In the genomic region with DNA sequence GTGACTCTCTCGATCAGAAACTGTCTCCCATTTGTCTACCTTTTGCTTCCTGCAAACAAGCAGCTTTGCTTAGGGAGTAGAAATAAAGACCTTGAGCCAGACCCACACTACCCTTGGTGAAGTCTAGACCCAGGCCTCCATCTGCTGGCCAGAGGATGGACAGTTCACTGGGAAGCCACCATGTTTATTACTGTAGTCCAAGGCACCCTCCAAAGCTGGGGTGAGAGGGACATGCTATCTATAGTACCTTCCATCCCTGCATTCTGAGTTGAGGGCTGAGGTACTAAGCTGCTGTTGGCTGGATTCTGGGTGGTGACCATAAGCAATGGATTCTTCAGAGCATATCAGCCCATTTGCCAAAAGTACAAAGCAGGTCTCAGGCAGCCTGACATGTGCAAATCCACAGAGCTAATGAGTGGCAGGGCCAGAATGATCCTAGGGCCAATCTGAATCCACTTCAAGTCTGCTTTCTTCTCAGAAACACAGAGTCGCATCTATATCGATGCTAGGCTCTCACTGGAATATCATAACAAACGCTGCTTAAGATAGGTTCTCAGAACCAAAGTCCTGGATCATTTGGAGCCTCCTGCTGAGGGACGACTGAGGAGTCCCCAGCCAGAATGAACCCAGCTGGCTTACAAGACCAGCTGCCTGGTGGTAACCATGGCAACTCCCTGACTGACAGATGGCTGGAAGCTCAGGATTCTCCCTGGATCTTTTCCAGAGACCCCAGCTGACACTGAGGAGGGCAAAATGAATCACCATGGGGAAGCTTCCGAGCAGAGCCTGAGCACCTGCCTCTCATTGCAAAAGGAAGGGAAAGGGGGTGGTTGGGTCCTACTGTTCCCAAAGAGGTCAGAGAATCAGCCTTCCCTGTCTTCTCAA, we compare ENCODE assay signal across 9 mouse cellular contexts. TPM values are rescaled to one million over a fixed set of nuclear protein-coding genes. Genes with fewer than 3 reads are reported as not detected.
DNase-seq lines count a peak whose midpoint lies in the region; ATAC-seq lines count a peak whose summit lies in the region.
"Had no signal": no experiment of that assay in that cellular context is flagged by ENCODE, and none has a peak within 500 bp of the region (broad histone marks: within the 10 kb centered on the region; RNA-seq: fewer than 3 reads in every experiment).

No protein-coding gene starts in this region.

- no peak overlapping the region for H3K4me2 ChIP-seq in embryonic facial prominence, embryonic 13.5 days
- H3K4me2 ChIP-seq in intestine, embryonic 16.5 days (ENCODE audit: low read depth, low read length): no peak overlapping the region
- 0 out of 2 replicates have a peak overlapping the region, but pooled peaks have one; percentile 15 for H3K4me2 ChIP-seq in midbrain, embryonic 14.5 days (ENCODE audit: low read length)

- WGBS in embryonic facial prominence, embryonic 13.5 days: 25% methylated on average over 6 of the region's 6 CpGs
- 32% methylated on average over 6 of the region's 6 CpGs for WGBS in intestine, embryonic 16.5 days
- WGBS in midbrain, embryonic 14.5 days: 10% methylated on average over 6 of the region's 6 CpGs

- ATAC-seq in embryonic facial prominence, embryonic 13.5 days (ENCODE audit: insufficient number of reproducible peaks, insufficient read depth, low FRiP score, low TSS enrichment, low read depth): no peak
- peak; percentile 44; the same call in 1 of the 2 replicates for ATAC-seq in intestine, embryonic 16.5 days
- peak; percentile 89 for ATAC-seq in midbrain, embryonic 14.5 days (ENCODE audit: low FRiP score, low TSS enrichment)
- ATAC-seq in CD4-positive, CD25-positive, alpha-beta regulatory T cell, adult 4 months: no peak

- H3K36me3 ChIP-seq in embryonic facial prominence, embryonic 13.5 days: no peaks in the 10 kb centered on the region
- no peaks in the 10 kb centered on the region for H3K36me3 ChIP-seq in intestine, embryonic 16.5 days (ENCODE audit: control insufficient read depth, insufficient read depth, low read length)
- no peaks in the 10 kb centered on the region for H3K36me3 ChIP-seq in midbrain, embryonic 14.5 days (ENCODE audit: control insufficient read depth, insufficient read depth, low read length)

- H3K4me1 ChIP-seq in embryonic facial prominence, embryonic 13.5 days: peaks cover 43% of the 10 kb centered on the region
- peaks cover 3% of the 10 kb centered on the region; the same call in 1 of the 2 replicates for H3K4me1 ChIP-seq in intestine, embryonic 16.5 days (ENCODE audit: control insufficient read depth, insufficient read depth, low read length)
- peaks cover 42% of the 10 kb centered on the region for H3K4me1 ChIP-seq in midbrain, embryonic 14.5 days (ENCODE audit: control insufficient read depth, insufficient read depth, low read length)

- peak; percentile 16 for DNase-seq in testis, postnatal 14 days (ENCODE audit: low spot score)
- DNase-seq in testis, postnatal 10 days (ENCODE audit: low spot score): no peak
- peak; percentile 93 for DNase-seq in midbrain, embryonic 14.5 days
- DNase-seq in thymus, postnatal 25 days: no peak
- no peak for DNase-seq in ovary, postnatal 10 days (ENCODE audit: low spot score)

- H3K27ac ChIP-seq in embryonic facial prominence, embryonic 13.5 days: peak overlapping the region; percentile 35; the same call in 1 of the 2 replicates
- no peak overlapping the region for H3K27ac ChIP-seq in intestine, embryonic 16.5 days (ENCODE audit: low read length)
- H3K27ac ChIP-seq in midbrain, embryonic 14.5 days (replicated peaks; ENCODE audit: low read depth, low read length): peak overlapping the region; percentile 86
- H3K27ac ChIP-seq: liver, embryonic 14.5 days had no signal

- no peaks in the 10 kb centered on the region for H3K27me3 ChIP-seq in embryonic facial prominence, embryonic 13.5 days
- no peaks in the 10 kb centered on the region for H3K27me3 ChIP-seq in intestine, embryonic 16.5 days (replicated peaks; ENCODE audit: control insufficient read depth, insufficient read depth, low read length)
- no peaks in the 10 kb centered on the region for H3K27me3 ChIP-seq in midbrain, embryonic 14.5 days (ENCODE audit: control insufficient read depth, insufficient read depth, low read length)

- no peak overlapping the region for H3K9ac ChIP-seq in embryonic facial prominence, embryonic 13.5 days
- no peak overlapping the region for H3K9ac ChIP-seq in intestine, embryonic 16.5 days (ENCODE audit: low read depth, low read length)
- no peak overlapping the region for H3K9ac ChIP-seq in midbrain, embryonic 14.5 days (replicated peaks; ENCODE audit: low read length)
- H3K9ac ChIP-seq: liver, embryonic 14.5 days had no signal

- no peaks in the 10 kb centered on the region for H3K9me3 ChIP-seq in embryonic facial prominence, embryonic 13.5 days
- no peaks in the 10 kb centered on the region for H3K9me3 ChIP-seq in intestine, embryonic 16.5 days (ENCODE audit: control insufficient read depth, low read length)
- no peaks in the 10 kb centered on the region for H3K9me3 ChIP-seq in midbrain, embryonic 14.5 days (ENCODE audit: control insufficient read depth, low read length)

- H3K4me3 ChIP-seq in embryonic facial prominence, embryonic 13.5 days: no peak overlapping the region
- H3K4me3 ChIP-seq in intestine, embryonic 16.5 days (ENCODE audit: low read length): no peak overlapping the region
- H3K4me3 ChIP-seq in midbrain, embryonic 14.5 days (replicated peaks; ENCODE audit: low read depth, low read length): no peak overlapping the region

RNA-seq across cellular contexts. Expression of gene Lrtm1, which starts 59.6 kb away (rescaled TPM):
- polyA plus RNA-seq in embryonic facial prominence, embryonic 13.5 days (2015; fragmentation: Nextera tagmentation; extraction: Ambion mirVana): 0.79 and 0.88 TPM in 2 replicates
- polyA plus RNA-seq in intestine, embryonic 16.5 days (2015; fragmentation: Nextera tagmentation; extraction: Ambion mirVana): 0.01 TPM in 1 of 2 replicates, not detected in the other
- polyA plus RNA-seq in midbrain, embryonic 14.5 days (2014; fragmentation: Nextera tagmentation; extraction: Ambion mirVana): 0.29 and 0.50 TPM in 2 replicates
- polyA plus RNA-seq in CD4-positive, CD25-positive, alpha-beta regulatory T cell, adult 4 months (2017; shearing (Covaris generic)): not detected

Comparison
In these comparisons a context has a peak if more than half of its experiments do, and no peak if none do; other contexts are left out.
1. DNase-seq: peak in testis, postnatal 14 days (single experiment) and midbrain, embryonic 14.5 days (single experiment); none in testis, postnatal 10 days (single experiment), thymus, postnatal 25 days (single experiment) and ovary, postnatal 10 days (single experiment).
2. ATAC-seq: peak in intestine, embryonic 16.5 days (single experiment) and midbrain, embryonic 14.5 days (single experiment); none in embryonic facial prominence, embryonic 13.5 days (single experiment) and CD4-positive, CD25-positive, alpha-beta regulatory T cell, adult 4 months (single experiment).